Mouse (Mus musculus): ENCODE results near the gene Mical2. TPM values are rescaled to one million over a fixed set of nuclear protein-coding genes. Genes with fewer than 3 reads are reported as not detected.

Gene Mical2
- polyA plus RNA-seq, 2 experiments = 5.0 to 7.5 TPM

- Histone ChIP-seq H3K27ac (replicated peaks; ENCODE audit: low read depth, low read length) (no peak overlapping the region), H3K9ac (ENCODE audit: low read depth, low read length, severe bottlenecking) (no peak overlapping the region), H3K36me3 (ENCODE audit: control insufficient read depth, insufficient read depth, low read length) (no peaks in the 10 kb centered on the region), H3K27me3 (ENCODE audit: control insufficient read depth, insufficient read depth, low read length) (no peaks in the 10 kb centered on the region), H3K9me3 (ENCODE audit: control insufficient read depth, low read length) (no peaks in the 10 kb centered on the region), H3K4me2 (replicated peaks; ENCODE audit: low read depth, low read length, severe bottlenecking) (no peak overlapping the region), H3K4me3 (replicated peaks; ENCODE audit: low read length) (no peak overlapping the region), H3K4me1 (ENCODE audit: control insufficient read depth, insufficient read depth, low read length) (no peaks in the 10 kb centered on the region)
- WGBS = 75% methylated on average over 6 of the region's 6 CpGs
- DNase-seq (ENCODE audit: low spot score) (no peak), ATAC-seq (ENCODE audit: low FRiP score, low read depth) (no peak)
- no peak for TF ChIP-seq POLR2A (IDR thresholded peaks at IDR 0.05; ENCODE audit: borderline replicate concordance, extremely low read depth, insufficient read depth, insufficient read length)
These were observed 16.9 kb downstream of the Mical2 start for GRCm38 (mm10) chr7:112242587-112242986.

GRCm38 (mm10) chr7:112244071-112244470 is 18.4 kb downstream of the Mical2 start:
- Histone ChIP-seq H3K9me3 (ENCODE audit: control insufficient read depth, low read length) (no peaks in the 10 kb centered on the region), H3K9ac (ENCODE audit: low read depth, low read length, severe bottlenecking) (no peak overlapping the region), H3K4me2 (replicated peaks; ENCODE audit: low read depth, low read length, severe bottlenecking) (no peak overlapping the region), H3K27ac (replicated peaks; ENCODE audit: low read depth, low read length) (no peak overlapping the region), H3K4me1 (ENCODE audit: control insufficient read depth, insufficient read depth, low read length) (no peaks in the 10 kb centered on the region), H3K36me3 (ENCODE audit: control insufficient read depth, insufficient read depth, low read length) (no peaks in the 10 kb centered on the region), H3K27me3 (ENCODE audit: control insufficient read depth, insufficient read depth, low read length) (no peaks in the 10 kb centered on the region), H3K4me3 (replicated peaks; ENCODE audit: low read length) (no peak overlapping the region)
- WGBS = 72% methylated on average over 2 of the region's 2 CpGs
- DNase-seq (ENCODE audit: low spot score) (no peak), ATAC-seq (ENCODE audit: low FRiP score, low read depth) (no peak)
- TF ChIP-seq POLR2A (IDR thresholded peaks at IDR 0.05; ENCODE audit: borderline replicate concordance, extremely low read depth, insufficient read depth, insufficient read length) = no peak

- WGBS = 46% methylated on average over 6 of the region's 6 CpGs
- Histone ChIP-seq H3K9ac (ENCODE audit: low read depth, low read length, severe bottlenecking) (no peak overlapping the region), H3K9me3 (ENCODE audit: control insufficient read depth, low read length) (no peaks in the 10 kb centered on the region)
These were observed 19.0 kb downstream of the Mical2 start for GRCm38 (mm10) chr7:112244683-112245082.

GRCm38 (mm10) chr7:112245839-112246438 is 20.3 kb downstream of the Mical2 start:
- Histone ChIP-seq H3K27me3 (ENCODE audit: control insufficient read depth, insufficient read depth, low read length) (no peaks in the 10 kb centered on the region), H3K36me3 (ENCODE audit: control insufficient read depth, insufficient read depth, low read length) (no peaks in the 10 kb centered on the region), H3K9me3 (ENCODE audit: control insufficient read depth, low read length) (no peaks in the 10 kb centered on the region), H3K4me3 (replicated peaks; ENCODE audit: low read length) (no peak overlapping the region), H3K27ac (replicated peaks; ENCODE audit: low read depth, low read length) (no peak overlapping the region), H3K9ac (ENCODE audit: low read depth, low read length, severe bottlenecking) (no peak overlapping the region), H3K4me2 (replicated peaks; ENCODE audit: low read depth, low read length, severe bottlenecking) (no peak overlapping the region), H3K4me1 (ENCODE audit: control insufficient read depth, insufficient read depth, low read length) (no peaks in the 10 kb centered on the region)
- no peak for TF ChIP-seq POLR2A (IDR thresholded peaks at IDR 0.05; ENCODE audit: borderline replicate concordance, extremely low read depth, insufficient read depth, insufficient read length)
- DNase-seq (ENCODE audit: low spot score) (no peak), ATAC-seq (ENCODE audit: low FRiP score, low read depth) (no peak)
- WGBS = 86% methylated on average over 4 of the region's 4 CpGs

More at GRCm38 (mm10) chr7:112244683-112245082, 19.0 kb downstream of the Mical2 start:
- no peak for ATAC-seq (ENCODE audit: low FRiP score, low read depth)
- Histone ChIP-seq H3K27ac (replicated peaks; ENCODE audit: low read depth, low read length) (no peak overlapping the region), H3K4me2 (replicated peaks; ENCODE audit: low read depth, low read length, severe bottlenecking) (no peak overlapping the region), H3K36me3 (ENCODE audit: control insufficient read depth, insufficient read depth, low read length) (no peaks in the 10 kb centered on the region), H3K27me3 (ENCODE audit: control insufficient read depth, insufficient read depth, low read length) (no peaks in the 10 kb centered on the region), H3K4me1 (ENCODE audit: control insufficient read depth, insufficient read depth, low read length) (no peaks in the 10 kb centered on the region), H3K4me3 (replicated peaks; ENCODE audit: low read length) (no peak overlapping the region)
- no peak for DNase-seq (ENCODE audit: low spot score)
- TF ChIP-seq POLR2A (IDR thresholded peaks at IDR 0.05; ENCODE audit: borderline replicate concordance, extremely low read depth, insufficient read depth, insufficient read length) = no peak

GRCm38 (mm10) chr7:112246442-112246841 is 20.8 kb downstream of the Mical2 start:
- TF ChIP-seq POLR2A (IDR thresholded peaks at IDR 0.05; ENCODE audit: borderline replicate concordance, extremely low read depth, insufficient read depth, insufficient read length) = no peak
- H3K4me1 ChIP-seq (ENCODE audit: control insufficient read depth, insufficient read depth, low read length) = no peaks in the 10 kb centered on the region
- H3K36me3 ChIP-seq (ENCODE audit: control insufficient read depth, insufficient read depth, low read length) = no peaks in the 10 kb centered on the region
- no peak overlapping the region for H3K27ac ChIP-seq (replicated peaks; ENCODE audit: low read depth, low read length)
- H3K9ac ChIP-seq (ENCODE audit: low read depth, low read length, severe bottlenecking) = no peak overlapping the region
- no peaks in the 10 kb centered on the region for H3K9me3 ChIP-seq (ENCODE audit: control insufficient read depth, low read length)
- ATAC-seq (ENCODE audit: low FRiP score, low read depth) (no peak), DNase-seq (ENCODE audit: low spot score) (no peak)
- 85% methylated on average over 4 of the region's 4 CpGs for WGBS
- no peak overlapping the region for H3K4me2 ChIP-seq (replicated peaks; ENCODE audit: low read depth, low read length, severe bottlenecking)
- H3K27me3 ChIP-seq (ENCODE audit: control insufficient read depth, insufficient read depth, low read length) = no peaks in the 10 kb centered on the region
- H3K4me3 ChIP-seq (replicated peaks; ENCODE audit: low read length) = no peak overlapping the region

Data from limb, embryonic 14.5 days (tissue).